Mouse (Mus musculus) E14TG2a.4 (cell line): ENCODE results near the gene Prkca.

Experiments
- H3K27me3 ChIP-seq: 2 replicates; pipeline ENCODE4 v1.6.1; 2014; ENCODE audit warnings: low read length, control low read depth; ENCODE audit not compliant: insufficient read depth
- H3K36me3 ChIP-seq: 2 replicates; pipeline ENCODE4 v1.6.1; 2014; ENCODE audit warnings: low read length, control low read depth; ENCODE audit not compliant: insufficient read depth
- H3K4me1 ChIP-seq: replicated peaks from 2 replicates; pipeline ENCODE4 v1.6.1; 2014; ENCODE audit warnings: low read depth, low read length, control low read depth
- H3K4me3 ChIP-seq: replicated peaks from 2 replicates; pipeline ENCODE4 v1.5.1; 2014; ENCODE audit warnings: mild to moderate bottlenecking, low read length
- H3K9me3 ChIP-seq: 2 replicates; pipeline ENCODE4 v1.6.1; 2014; ENCODE audit warnings: low read length, control low read depth
- CTCF ChIP-seq: conservative IDR thresholded peaks from 2 replicates; pipeline ENCODE4 v1.5.1; 2014; ENCODE audit warnings: low read length
- NANOG ChIP-seq: IDR thresholded peaks from 2 replicates; pipeline ENCODE4 v1.6.1; 2014; ENCODE audit warnings: borderline replicate concordance, low read length, mixed read lengths
- POU5F1 ChIP-seq: IDR thresholded peaks from 2 replicates; pipeline ENCODE4 v1.6.1; 2014; ENCODE audit warnings: low read length, borderline replicate concordance

Gene Prkca

GRCm38 (mm10) chr11:108182421-108182820 lies 161.3 kb downstream of the Prkca start:
- Histone ChIP-seq H3K27me3 (no peaks in the 10 kb centered on the region), H3K4me3 (no peak overlapping the region), H3K4me1 (no peaks in the 10 kb centered on the region), H3K9me3 (no peaks in the 10 kb centered on the region), H3K36me3 (no peaks in the 10 kb centered on the region)
- no peak for TF ChIP-seq CTCF
- TF ChIP-seq POU5F1 = no peak
- TF ChIP-seq NANOG = no peak

DNA sequence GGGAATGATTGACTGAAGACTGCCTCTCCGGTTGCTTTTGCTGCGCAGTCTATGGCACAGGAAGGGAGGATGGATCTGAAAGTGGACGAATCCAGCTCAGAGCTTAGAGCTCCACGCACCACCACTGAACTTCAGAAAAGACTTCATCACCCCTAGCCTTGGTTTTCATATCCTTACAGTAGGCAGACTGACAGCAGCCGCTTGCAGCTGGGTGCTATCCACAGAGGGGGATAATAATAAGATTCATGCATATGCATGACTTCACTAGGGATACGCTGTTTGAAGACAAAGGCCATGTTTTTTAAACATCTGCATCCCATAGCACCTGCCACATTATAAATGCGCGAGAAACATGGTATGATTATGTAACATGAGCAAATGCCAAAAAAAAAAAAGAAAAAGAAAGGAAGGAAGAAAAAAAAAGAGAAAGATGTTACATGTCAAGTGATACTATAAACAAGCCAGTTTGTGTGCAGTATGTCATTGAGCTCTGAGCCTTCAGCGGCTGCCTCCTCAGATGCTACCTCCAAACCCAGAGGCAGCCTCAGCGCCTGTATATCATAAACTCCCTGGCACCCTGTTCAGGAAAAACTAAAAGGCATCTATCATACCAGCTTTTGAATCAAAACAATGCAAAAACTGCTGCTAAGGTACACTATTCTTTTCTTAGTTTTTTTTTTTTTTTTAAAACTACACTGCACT lies 162.6 kb downstream of the Prkca start:
- no peaks in the 10 kb centered on the region for H3K36me3 ChIP-seq
- TF ChIP-seq NANOG (no peak), POU5F1 (no peak), CTCF (no peak)
- H3K4me3 ChIP-seq = no peak overlapping the region
- H3K27me3 ChIP-seq = no peaks in the 10 kb centered on the region
- H3K4me1 ChIP-seq = no peaks in the 10 kb centered on the region
- no peaks in the 10 kb centered on the region for H3K9me3 ChIP-seq

DNA sequence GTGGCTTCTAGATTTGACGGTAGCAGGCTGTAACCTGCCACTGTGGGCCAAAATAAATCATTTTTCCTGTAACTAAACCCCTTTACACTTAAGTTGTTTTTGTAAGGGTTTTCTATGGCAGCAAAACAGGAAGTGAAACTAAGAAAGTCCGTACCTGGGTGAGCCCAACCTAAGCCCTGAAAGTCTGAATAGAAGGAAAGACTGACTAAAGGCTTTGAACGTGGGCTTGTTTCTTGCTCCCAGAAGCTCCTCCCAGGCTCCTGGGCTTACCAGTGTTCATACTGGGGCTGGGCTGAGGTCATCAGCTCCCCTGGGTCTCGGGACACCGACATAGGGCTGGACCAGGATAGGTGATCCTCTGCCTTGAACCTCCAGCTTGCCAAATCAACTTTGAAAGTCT lies 164.9 kb downstream of the Prkca start:
- TF ChIP-seq CTCF (no peak), POU5F1 (no peak), NANOG (no peak)
- no peaks in the 10 kb centered on the region for H3K36me3 ChIP-seq
- H3K4me1 ChIP-seq = no peaks in the 10 kb centered on the region
- H3K27me3 ChIP-seq = no peaks in the 10 kb centered on the region
- no peak overlapping the region for H3K4me3 ChIP-seq
- H3K9me3 ChIP-seq = no peaks in the 10 kb centered on the region

- Histone ChIP-seq H3K36me3 (no peaks in the 10 kb centered on the region), H3K9me3 (no peaks in the 10 kb centered on the region), H3K27me3 (no peaks in the 10 kb centered on the region), H3K4me3 (no peak overlapping the region), H3K4me1 (no peaks in the 10 kb centered on the region)
- TF ChIP-seq NANOG (no peak), POU5F1 (no peak), CTCF (no peak)
These were observed 165.5 kb downstream of the Prkca start for GRCm38 (mm10) chr11:108178258-108178657.

- H3K36me3 ChIP-seq = no peaks in the 10 kb centered on the region
- H3K9me3 ChIP-seq = no peaks in the 10 kb centered on the region
- no peaks in the 10 kb centered on the region for H3K4me1 ChIP-seq
- no peaks in the 10 kb centered on the region for H3K27me3 ChIP-seq
- no peak overlapping the region for H3K4me3 ChIP-seq
- TF ChIP-seq POU5F1 = no peak
- no peak for TF ChIP-seq NANOG
- no peak for TF ChIP-seq CTCF
These were observed 167.0 kb downstream of the Prkca start for GRCm38 (mm10) chr11:108176715-108177114.

DNA sequence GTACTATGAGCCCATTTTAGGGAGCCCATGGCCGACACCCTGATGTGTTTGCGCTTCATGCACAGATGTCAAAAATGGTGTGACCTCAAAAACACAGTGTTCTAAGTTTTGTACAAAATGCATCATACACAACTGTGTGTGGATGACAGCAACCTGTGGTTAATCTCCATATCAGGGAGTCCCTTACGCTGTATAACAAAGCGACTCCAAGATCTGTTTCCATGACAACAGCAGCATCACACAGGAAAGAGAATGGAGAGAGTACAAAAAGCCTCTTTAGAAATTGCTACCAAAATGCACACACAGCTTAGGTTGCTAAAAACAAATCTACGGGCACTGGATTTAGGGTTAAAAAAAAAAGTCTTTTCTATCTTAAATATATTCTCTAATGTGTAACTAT lies 171.8 kb downstream of the Prkca start:
- Histone ChIP-seq H3K4me1 (no peaks in the 10 kb centered on the region), H3K36me3 (no peaks in the 10 kb centered on the region), H3K9me3 (no peaks in the 10 kb centered on the region), H3K4me3 (no peak overlapping the region), H3K27me3 (no peaks in the 10 kb centered on the region)
- TF ChIP-seq POU5F1 (no peak), NANOG (no peak), CTCF (no peak)

DNA sequence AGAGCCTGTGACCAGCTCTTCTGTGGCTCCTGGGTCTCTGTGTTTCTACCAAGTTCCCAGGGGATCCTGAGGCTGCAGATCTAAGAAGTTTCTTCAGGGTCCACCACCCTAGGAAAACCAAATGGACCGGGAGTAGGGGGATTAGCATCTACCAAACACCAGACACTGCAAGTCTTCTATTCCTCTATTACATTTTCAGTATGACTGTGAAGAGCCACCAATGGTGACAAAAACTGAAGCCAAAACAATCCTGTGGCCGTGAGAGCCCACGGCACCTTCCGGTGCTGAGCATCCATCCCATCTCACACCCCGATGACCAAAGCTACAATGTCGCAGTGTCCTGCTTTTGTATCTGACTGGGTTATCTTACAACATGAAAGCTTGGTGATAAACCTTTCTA lies 172.5 kb downstream of the Prkca start:
- no peaks in the 10 kb centered on the region for H3K27me3 ChIP-seq
- no peaks in the 10 kb centered on the region for H3K36me3 ChIP-seq
- no peaks in the 10 kb centered on the region for H3K9me3 ChIP-seq
- H3K4me3 ChIP-seq = no peak overlapping the region
- H3K4me1 ChIP-seq = no peaks in the 10 kb centered on the region
- TF ChIP-seq CTCF = no peak
- no peak for TF ChIP-seq POU5F1
- TF ChIP-seq NANOG = no peak

GRCm38 (mm10) chr11:108170107-108170506 lies 173.6 kb downstream of the Prkca start:
- Histone ChIP-seq H3K9me3 (no peaks in the 10 kb centered on the region), H3K36me3 (no peaks in the 10 kb centered on the region), H3K4me1 (no peaks in the 10 kb centered on the region), H3K27me3 (no peaks in the 10 kb centered on the region), H3K4me3 (no peak overlapping the region)
- TF ChIP-seq POU5F1 (no peak), NANOG (no peak), CTCF (no peak)

GRCm38 (mm10) chr11:108165725-108166124 lies 178.0 kb downstream of the Prkca start:
- Histone ChIP-seq H3K4me1 (no peaks in the 10 kb centered on the region), H3K36me3 (no peaks in the 10 kb centered on the region), H3K9me3 (no peaks in the 10 kb centered on the region), H3K4me3 (no peak overlapping the region), H3K27me3 (no peaks in the 10 kb centered on the region)
- TF ChIP-seq CTCF (no peak), POU5F1 (no peak), NANOG (no peak)
